Mouse (Mus musculus) liver, postnatal 0 days (tissue): ENCODE measurements around the gene Timm8a2. TPM values are rescaled to one million over a fixed set of nuclear protein-coding genes. Genes with fewer than 3 reads are reported as not detected.
A peak's percentile ranks its signal among the peaks of the same experiment; 100 is the strongest.

Source experiments
- ATAC-seq: fragments of 200-750 bp; cut with Nextera tagmentation; 2 replicates; pipeline ENCODE4 v1.8.0; 2017; ENCODE audit warnings: mild to moderate bottlenecking, moderate library complexity
- DNase-seq: peaks from one replicate; pipeline ENCODE4 v3.0.0-alpha.2; 2016
- H3K27ac ChIP-seq: fragments of 300-500 bp; sonication (generic); 2 replicates; pipeline ENCODE4 v1.5.1; 2014; ENCODE audit warnings: antibody characterized with exemption, moderate library complexity, mild to moderate bottlenecking, low read depth
- H3K27me3 ChIP-seq: fragments of 300-500 bp; sonication (generic); 2 replicates; pipeline ENCODE4 v1.6.1; 2014; ENCODE audit warnings: low read length, control low read depth, mixed read lengths; ENCODE audit not compliant: insufficient read depth
- H3K36me3 ChIP-seq: fragments of 300-500 bp; sonication (generic); replicated peaks from 2 replicates; pipeline ENCODE4 v1.6.1; 2014; ENCODE audit warnings: mild to moderate bottlenecking, control low read depth, low read length, moderate library complexity, mixed read lengths; ENCODE audit not compliant: insufficient read depth
- H3K4me1 ChIP-seq: fragments of 300-500 bp; sonication (generic); 2 replicates; pipeline ENCODE4 v1.6.1; 2014; ENCODE audit warnings: antibody characterized with exemption, mild to moderate bottlenecking, control low read depth; ENCODE audit not compliant: insufficient read depth
- H3K4me2 ChIP-seq: fragments of 300-500 bp; sonication (generic); 2 replicates; pipeline ENCODE4 v1.6.1; 2014; ENCODE audit warnings: low read depth, mild to moderate bottlenecking, low read length, moderate library complexity, mixed read lengths
- H3K4me3 ChIP-seq: fragments of 300-500 bp; sonication (generic); 2 replicates; pipeline ENCODE4 v1.5.1; 2014; ENCODE audit warnings: low read depth, low read length
- H3K9ac ChIP-seq: fragments of 300-500 bp; sonication (generic); replicated peaks from 2 replicates; pipeline ENCODE4 v1.6.1; 2014; ENCODE audit warnings: mild to moderate bottlenecking, moderate library complexity
- H3K9me3 ChIP-seq: fragments of 300-500 bp; sonication (generic); 2 replicates; pipeline ENCODE4 v1.6.1; 2016; ENCODE audit warnings: mild to moderate bottlenecking, control low read depth, low read length, mixed read lengths
- CTCF ChIP-seq: sonication (generic); IDR thresholded peaks from 2 replicates; pipeline ENCODE4 v1.5.1; 2016; ENCODE audit warnings: antibody characterized with exemption, low read depth
- EP300 ChIP-seq: IDR thresholded peaks from 2 replicates; pipeline ENCODE4 v1.6.1; 2016; ENCODE audit warnings: antibody characterized with exemption, low read depth, mild to moderate bottlenecking
- WGBS: fragments of 180-500 bp; shearing (Covaris S2); extraction: QIAGEN DNeasy Blood & Tissue Kit; methylation state at CpG from one replicate; pipeline ENCODE4 v1.1.7; 2014; ENCODE audit not compliant: insufficient replicate concordance; 5-methylcytosine and 5-hydroxymethylcytosine counted together
- polyA plus RNA-seq: library from polyadenylated mRNA; unstranded; fragments of >200 nt; fragmentation: Nextera tagmentation; extraction: Ambion mirVana; gene quantifications from 2 replicates; pipeline ENCODE4 v1.2.1, GENCODE M21; 2015

Timm8a2 gene
- polyA plus RNA-seq, 1 experiment from 2014 or later: not detected

- Histone ChIP-seq H3K36me3 (peaks cover 2% of the 10 kb centered on the region; the same call in 1 of the 2 replicates), H3K4me3 (no peak overlapping the region), H3K27ac (peak overlapping the region; percentile 74), H3K9ac (no peak overlapping the region), H3K27me3 (no peaks in the 10 kb centered on the region), H3K9me3 (no peaks in the 10 kb centered on the region), H3K4me1 (peaks cover 10% of the 10 kb centered on the region), H3K4me2 (peak overlapping the region; percentile 24)
- peak; percentile 49 for ATAC-seq
- WGBS: 28% methylated on average over 14 of the region's 14 CpGs
- DNase-seq: peak; percentile 42
- no peak for TF ChIP-seq CTCF
- TF ChIP-seq EP300: no peak
Observed at GRCm38 (mm10) chr14:122013417-122013951, 21.0 kb upstream of the Timm8a2 start.

GRCm38 (mm10) chr14:122017958-122018357 lies 16.5 kb upstream of the Timm8a2 start:
- ATAC-seq: no peak
- Histone ChIP-seq H3K9me3 (no peaks in the 10 kb centered on the region), H3K9ac (no peak overlapping the region), H3K36me3 (peaks cover 3% of the 10 kb centered on the region; the same call in 1 of the 2 replicates), H3K27ac (no peak overlapping the region), H3K4me1 (peaks cover 3% of the 10 kb centered on the region; the same call in 1 of the 2 replicates), H3K4me2 (no peak overlapping the region), H3K27me3 (no peaks in the 10 kb centered on the region), H3K4me3 (no peak overlapping the region)
- no peak for DNase-seq
- WGBS: 74% methylated on average over 2 of the region's 2 CpGs
- TF ChIP-seq EP300 (no peak), CTCF (no peak)

- H3K9ac ChIP-seq: no peak overlapping the region
- H3K4me3 ChIP-seq: no peak overlapping the region
- H3K36me3 ChIP-seq: peaks cover 6% of the 10 kb centered on the region; the same call in 1 of the 2 replicates
- no peak overlapping the region for H3K27ac ChIP-seq
- no peak for DNase-seq
- no peak overlapping the region for H3K4me2 ChIP-seq
- H3K9me3 ChIP-seq: no peaks in the 10 kb centered on the region
- ATAC-seq: no peak
- H3K4me1 ChIP-seq: peaks cover 3% of the 10 kb centered on the region; the same call in 1 of the 2 replicates
- TF ChIP-seq CTCF (no peak), EP300 (no peak)
- WGBS: 72% methylated on average over 2 of the region's 2 CpGs
- no peaks in the 10 kb centered on the region for H3K27me3 ChIP-seq
Observed at GRCm38 (mm10) chr14:122019389-122019788, 15.1 kb upstream of the Timm8a2 start.

- H3K9ac ChIP-seq: no peak overlapping the region
Observed at GRCm38 (mm10) chr14:122020567-122020966, 13.9 kb upstream of the Timm8a2 start.

GRCm38 (mm10) chr14:122023054-122023453 lies 11.4 kb upstream of the Timm8a2 start:
- Histone ChIP-seq H3K36me3 (peaks cover 6% of the 10 kb centered on the region; the same call in 1 of the 2 replicates), H3K27me3 (no peaks in the 10 kb centered on the region), H3K9me3 (no peaks in the 10 kb centered on the region), H3K4me1 (peaks cover 3% of the 10 kb centered on the region; the same call in 1 of the 2 replicates), H3K4me2 (no peak overlapping the region), H3K9ac (no peak overlapping the region), H3K27ac (no peak overlapping the region), H3K4me3 (no peak overlapping the region)
- no peak for ATAC-seq
- DNase-seq: no peak
- no peak for TF ChIP-seq CTCF
- no peak for TF ChIP-seq EP300
- WGBS: 47% methylated on average over 1 of the region's 1 CpGs

More at GRCm38 (mm10) chr14:122020567-122020966, 13.9 kb upstream of the Timm8a2 start:
- Histone ChIP-seq H3K27me3 (no peaks in the 10 kb centered on the region), H3K4me2 (no peak overlapping the region), H3K4me3 (no peak overlapping the region), H3K4me1 (peaks cover 3% of the 10 kb centered on the region; the same call in 1 of the 2 replicates), H3K9me3 (no peaks in the 10 kb centered on the region), H3K27ac (no peak overlapping the region), H3K36me3 (peaks cover 6% of the 10 kb centered on the region; the same call in 1 of the 2 replicates)
- ATAC-seq (no peak), DNase-seq (no peak)
- 88% methylated on average over 6 of the region's 6 CpGs for WGBS
- TF ChIP-seq CTCF: no peak
- no peak for TF ChIP-seq EP300

GRCm38 (mm10) chr14:122023928-122024327 lies 10.5 kb upstream of the Timm8a2 start:
- Histone ChIP-seq H3K9me3 (no peaks in the 10 kb centered on the region), H3K27ac (no peak overlapping the region), H3K4me2 (no peak overlapping the region), H3K4me3 (no peak overlapping the region), H3K27me3 (no peaks in the 10 kb centered on the region), H3K36me3 (peaks cover 6% of the 10 kb centered on the region; the same call in 1 of the 2 replicates), H3K9ac (no peak overlapping the region), H3K4me1 (peaks cover 8% of the 10 kb centered on the region)
- DNase-seq: no peak
- ATAC-seq: peak; percentile 49
- TF ChIP-seq CTCF: no peak
- no peak for TF ChIP-seq EP300
